1 mouse cellular context compared by ENCODE assay signal in genomic region chr17:26064916-26065315, GRCm38 (mm10).
TF ChIP-seq lines count a peak whose summit lies in the region.

No protein-coding gene starts in this region.

TF ChIP-seq in MEL, 35 proteins besides CTCF, POLR2A, EP300 and RAD21 (continued from another document):
- TF ChIP-seq TCF12 (IDR thresholded peaks at IDR 0.05; ENCODE audit: low read depth, low read length) (no peak), MXI1 (IDR thresholded peaks at IDR 0.05; ENCODE audit: low read depth, low read length) (no peak), ELF1 (IDR thresholded peaks at IDR 0.05; ENCODE audit: low read depth, low read length) (no peak), UBTF (IDR thresholded peaks at IDR 0.05; ENCODE audit: borderline replicate concordance, insufficient read depth, low read depth, low read length) (no peak), MAZ (IDR thresholded peaks at IDR 0.05; ENCODE audit: low read depth, low read length) (no peak), ZNF384 (IDR thresholded peaks at IDR 0.05; ENCODE audit: low read depth, low read length) (no peak), JUND (IDR thresholded peaks at IDR 0.05; ENCODE audit: low read depth, low read length) (no peak), MYB (IDR thresholded peaks at IDR 0.05; ENCODE audit: low read depth, low read length) (no peak), HCFC1 (IDR thresholded peaks at IDR 0.05; ENCODE audit: low read depth, low read length) (no peak), USF1 (IDR thresholded peaks at IDR 0.05; ENCODE audit: low read depth, low read length) (no peak), GATA1 (IDR thresholded peaks at IDR 0.05; ENCODE audit: low read depth, low read length) (no peak), ZMIZ1 (IDR thresholded peaks at IDR 0.05; ENCODE audit: low read depth, low read length) (no peak), GABPA (IDR thresholded peaks at IDR 0.05; ENCODE audit: low read depth, low read length) (no peak), NRF1 (IDR thresholded peaks at IDR 0.05; ENCODE audit: insufficient read depth, low read depth, low read length, poor library complexity, severe bottlenecking) (no peak)
